Mouse (Mus musculus) 3134 (cell line): ENCODE measurements around the gene Pde4d.

ENCODE experiments used
- DNase-seq: peaks from one replicate; pipeline ENCODE4 v3.0.0-alpha.2; 2011; ENCODE audit warnings: low spot score; ENCODE audit not compliant: insufficient read length; ENCODE audit errors: extremely low read depth

The Pde4d gene

DNA sequence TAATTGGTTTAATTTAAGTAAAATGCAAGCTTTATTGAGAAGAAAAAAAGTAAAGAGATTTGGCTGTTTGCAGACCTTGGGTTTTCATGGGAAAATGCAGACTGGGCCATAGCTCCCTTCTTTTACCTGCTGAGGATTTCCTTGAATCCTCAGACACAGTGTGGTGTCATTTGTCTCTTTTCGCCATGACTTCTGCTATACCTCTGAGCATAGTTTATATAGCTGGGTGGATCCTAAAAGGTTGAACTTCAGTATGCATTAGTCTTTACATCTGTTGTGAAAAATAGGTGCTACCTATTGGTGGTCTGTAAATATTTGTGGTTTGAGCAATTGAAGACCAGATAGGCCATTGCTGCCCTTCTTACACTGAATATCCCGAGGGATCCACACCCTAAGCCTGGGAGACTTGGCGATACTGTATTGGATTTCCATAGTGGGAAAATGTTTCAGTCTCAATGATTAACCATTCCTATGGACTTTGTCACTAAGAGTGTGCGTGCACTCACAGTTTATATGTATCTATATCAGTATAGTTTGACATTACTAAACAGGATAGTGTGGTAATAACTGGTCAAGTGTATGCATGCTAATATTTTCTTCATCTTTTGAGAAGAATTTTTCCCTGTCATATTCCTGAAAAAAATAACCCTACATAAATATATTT lies 819.0 kb downstream of the Pde4d start:
- no peak for DNase-seq

DNA sequence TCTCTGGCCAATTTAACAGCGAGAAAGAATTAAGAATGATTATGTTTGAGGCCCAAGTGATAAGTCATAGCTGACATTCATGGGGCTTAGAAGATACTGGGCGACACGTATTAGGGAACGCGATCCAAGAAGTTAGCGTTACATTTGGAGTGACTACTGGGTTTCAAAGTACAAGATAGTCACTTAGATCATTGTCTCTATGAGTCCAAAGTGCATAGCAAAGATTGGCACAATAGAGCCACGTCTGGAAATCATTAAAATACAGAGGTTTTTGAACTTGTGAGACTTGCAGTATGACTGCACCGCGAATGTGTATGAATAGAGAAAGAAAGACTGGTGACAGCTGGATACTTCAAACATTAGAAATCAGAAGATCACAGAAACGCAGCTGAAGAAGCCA lies 825.1 kb downstream of the Pde4d start:
- no peak for DNase-seq

DNA sequence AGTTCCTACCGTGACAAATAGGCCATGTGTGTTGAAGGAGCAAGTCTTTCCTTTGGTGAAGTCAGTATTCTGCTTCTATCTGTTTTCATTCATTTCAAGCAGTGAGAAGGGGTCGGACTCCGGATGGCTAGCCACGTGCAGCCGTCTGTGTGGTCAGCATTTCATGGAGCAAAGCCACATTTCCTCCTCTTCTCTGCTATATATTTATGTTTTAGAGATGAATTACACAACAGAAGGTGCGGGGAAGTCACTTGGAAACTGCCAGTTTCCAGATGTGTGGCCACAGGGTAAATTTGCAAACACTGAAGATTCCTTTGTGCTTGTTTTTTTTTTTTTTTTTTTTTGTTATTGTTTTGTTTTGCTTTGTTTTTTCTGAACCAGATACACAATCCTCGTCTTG lies 828.0 kb downstream of the Pde4d start:
- DNase-seq, result no peak

DNA sequence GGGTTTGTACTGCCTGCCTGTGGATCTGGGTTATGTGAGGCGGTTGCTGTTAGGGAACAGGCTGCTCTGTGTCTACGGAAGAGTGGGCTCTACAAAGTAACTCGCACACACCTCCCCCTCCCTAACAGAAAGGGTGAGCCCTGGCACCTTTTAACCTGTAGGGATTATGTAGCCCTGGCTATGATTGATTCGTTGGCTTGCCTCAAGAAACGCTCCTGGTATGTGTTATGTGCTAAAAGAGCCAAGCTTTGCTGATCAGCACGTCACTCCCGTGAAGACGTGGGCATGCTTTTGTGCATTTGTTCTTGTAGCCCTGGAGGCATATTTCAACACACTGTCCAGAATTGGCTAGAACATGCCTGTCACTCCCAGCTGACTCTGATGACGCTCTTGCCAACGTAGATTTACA lies 828.8 kb downstream of the Pde4d start:
- DNase-seq, result no peak

DNA sequence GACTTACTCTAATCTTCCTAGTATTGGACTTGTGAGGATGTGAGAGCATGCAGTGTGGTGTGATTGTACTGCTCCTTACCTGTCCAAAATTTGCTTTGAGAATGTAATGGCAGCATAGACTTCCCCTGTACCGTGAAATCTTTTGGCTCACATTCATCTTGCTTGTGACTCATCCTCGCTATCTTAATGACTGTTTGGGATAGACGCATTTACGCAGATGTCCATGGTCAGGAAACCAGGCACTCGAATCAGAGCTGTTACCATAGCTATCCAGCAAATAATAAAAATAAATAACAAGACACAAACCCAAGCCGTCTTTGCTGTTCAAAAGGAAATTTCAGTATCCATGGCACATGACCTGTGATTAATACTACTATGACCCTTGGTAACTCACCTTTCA lies 829.5 kb downstream of the Pde4d start:
- no peak for DNase-seq

DNA sequence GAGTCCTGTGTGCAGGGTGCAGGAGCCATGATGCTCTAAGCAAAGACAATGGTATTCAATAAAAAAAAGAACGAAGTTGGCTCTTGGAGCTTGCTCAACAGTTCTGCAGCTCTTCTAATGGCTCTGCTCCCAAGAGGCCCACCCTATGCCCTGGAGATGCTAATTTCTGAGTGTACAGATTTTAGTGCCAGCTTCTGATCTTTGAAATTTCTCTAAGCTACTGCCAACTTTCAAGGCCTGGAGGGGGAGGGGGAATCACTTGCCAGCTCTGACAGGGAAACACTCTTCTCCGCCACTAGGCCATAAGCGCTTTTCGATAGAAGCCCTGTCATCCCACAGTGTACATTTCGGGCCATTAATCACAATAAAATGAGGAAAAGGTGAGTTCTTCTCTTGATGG lies 830.7 kb downstream of the Pde4d start:
- no peak for DNase-seq

DNA sequence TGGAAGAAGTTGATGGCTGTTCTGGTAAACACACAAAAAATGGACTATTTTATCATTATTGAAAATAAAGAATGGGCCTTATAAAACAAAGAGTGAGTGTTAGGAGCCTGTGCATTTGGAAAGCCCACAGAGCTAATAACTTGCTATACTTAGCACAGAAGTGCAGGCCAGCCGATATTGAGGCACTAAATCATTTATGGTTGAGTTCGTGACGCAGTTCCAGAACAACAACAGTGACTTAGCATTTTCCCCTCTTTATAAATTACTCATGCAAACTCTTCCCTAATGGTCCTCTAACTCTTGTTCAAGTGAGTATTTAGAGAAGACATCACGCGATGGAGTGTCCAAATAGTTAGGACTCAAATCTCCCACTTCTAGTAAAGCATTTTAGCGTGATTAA lies 837.7 kb downstream of the Pde4d start:
- DNase-seq, result no peak

DNA sequence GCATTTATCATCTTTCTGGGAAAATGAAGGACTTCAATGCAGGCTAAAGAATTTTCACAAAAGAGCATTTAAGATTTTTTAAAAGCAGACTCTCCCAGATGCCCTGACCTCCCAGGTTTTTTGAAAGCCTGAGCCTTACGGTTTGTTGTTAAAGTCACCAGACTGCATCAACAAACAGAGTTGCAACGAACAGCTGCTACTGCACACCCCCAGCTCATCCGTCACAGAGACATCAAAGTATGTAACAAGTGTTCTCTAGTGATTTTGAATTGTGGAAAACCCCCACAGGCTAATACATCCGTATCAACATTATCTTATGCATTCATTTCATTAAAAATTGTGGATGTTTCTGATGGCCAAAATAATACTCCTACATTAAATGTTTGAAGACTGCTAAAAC lies 841.2 kb downstream of the Pde4d start:
- DNase-seq, result no peak

DNA sequence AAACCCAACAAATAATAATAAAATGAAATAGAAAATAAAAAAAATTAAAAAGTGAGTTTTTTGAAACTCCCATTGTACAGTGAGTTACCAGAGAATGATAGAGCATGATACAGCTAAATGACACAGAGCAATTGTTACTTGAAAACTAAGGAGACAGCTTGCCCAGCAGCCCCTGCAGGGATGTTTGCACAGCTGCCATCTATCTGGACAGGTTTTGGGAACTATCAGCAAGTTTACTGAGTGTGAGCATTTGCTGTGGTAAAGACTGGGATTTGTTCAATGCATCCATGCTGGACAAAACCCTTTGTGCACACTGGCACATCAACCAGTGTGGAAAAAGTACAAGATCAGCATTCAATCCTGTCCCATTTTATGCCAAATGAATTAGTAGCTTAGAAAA lies 843.3 kb downstream of the Pde4d start:
- DNase-seq, result no peak

DNA sequence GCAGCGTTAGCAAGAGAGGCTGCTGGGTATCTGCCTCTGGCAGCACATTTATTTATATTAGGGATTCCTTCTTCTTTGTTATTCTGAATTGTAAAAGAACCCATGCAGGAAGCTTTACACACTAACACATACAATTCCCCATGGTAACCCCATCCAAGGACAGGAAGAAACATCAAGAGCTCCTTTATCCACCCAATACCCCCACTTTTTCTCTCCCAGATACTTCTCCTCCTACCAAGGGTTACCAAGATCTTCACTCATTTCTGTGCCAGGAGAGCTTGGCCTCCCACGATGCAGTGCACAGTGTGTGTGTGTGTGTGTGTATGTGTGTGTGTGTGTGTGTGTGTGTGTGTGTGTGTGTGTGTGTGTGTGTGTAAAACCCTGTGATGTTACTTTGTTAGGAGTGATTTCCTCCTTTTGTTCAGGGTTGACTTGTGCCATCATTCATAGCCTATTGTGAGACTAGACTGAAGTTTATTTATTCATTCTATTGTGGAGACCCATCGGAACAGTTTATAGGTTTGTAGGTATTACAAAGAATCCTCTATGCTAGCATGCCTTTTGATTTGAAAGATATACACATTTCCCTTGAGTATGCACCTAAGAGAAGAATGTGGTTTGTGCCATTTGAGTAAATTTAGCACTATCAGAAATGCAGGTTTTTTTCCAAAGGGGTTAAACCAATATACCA lies 846.7 kb downstream of the Pde4d start:
- DNase-seq, result no peak

DNA sequence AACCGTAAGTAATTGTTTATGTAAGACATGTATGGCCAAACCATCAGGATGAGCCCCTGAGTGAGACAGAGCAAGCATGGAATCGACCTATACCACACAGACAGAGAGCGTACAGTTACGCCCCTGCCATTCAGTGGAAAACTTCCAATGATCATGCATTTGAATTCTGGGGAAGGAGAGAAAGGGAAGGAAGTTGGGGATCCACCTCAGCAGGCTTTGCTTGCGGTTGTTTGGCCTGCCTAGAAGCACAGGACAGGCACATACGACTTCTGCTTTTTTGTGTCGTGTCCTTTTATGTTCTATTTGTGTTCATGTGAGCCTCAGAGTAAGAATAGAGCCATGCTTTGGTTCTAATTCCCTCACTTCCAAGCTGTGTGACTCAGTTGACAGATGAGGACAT lies 849.1 kb downstream of the Pde4d start:
- no peak for DNase-seq

DNA sequence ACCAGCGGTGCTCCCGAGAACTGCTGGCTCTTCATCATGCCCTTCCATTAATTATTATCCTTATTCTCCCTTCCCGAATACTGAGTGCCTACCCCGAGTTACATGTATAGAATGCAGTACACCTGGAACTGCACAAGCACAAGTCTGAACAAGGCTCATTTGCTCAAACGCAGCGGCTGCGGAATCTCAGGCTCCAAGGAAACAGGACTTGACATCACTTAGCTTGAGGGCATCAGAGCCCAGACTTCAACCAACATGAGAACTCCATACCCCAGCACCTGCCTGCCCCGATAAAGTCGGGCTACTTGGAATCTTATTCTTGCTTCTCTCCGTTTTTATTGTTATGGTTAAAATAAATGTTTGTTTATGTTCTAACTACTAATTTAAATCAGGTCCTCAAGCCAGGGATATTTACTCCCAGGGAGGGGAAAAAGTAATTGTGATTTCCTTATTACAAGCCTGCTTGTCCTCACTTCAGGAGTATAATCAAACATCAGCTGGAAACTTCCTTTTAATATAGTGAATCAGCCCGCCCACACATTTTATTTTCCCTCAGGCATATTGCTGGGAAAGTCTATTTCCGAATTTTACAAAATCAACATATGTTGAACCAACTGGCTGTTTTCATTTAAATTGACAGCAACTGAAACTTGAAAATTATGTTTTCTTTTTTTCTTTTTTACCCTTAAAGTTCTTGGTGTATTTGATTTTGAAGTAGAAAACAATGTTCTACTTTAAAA lies 849.9 kb downstream of the Pde4d start:
- no peak for DNase-seq

DNA sequence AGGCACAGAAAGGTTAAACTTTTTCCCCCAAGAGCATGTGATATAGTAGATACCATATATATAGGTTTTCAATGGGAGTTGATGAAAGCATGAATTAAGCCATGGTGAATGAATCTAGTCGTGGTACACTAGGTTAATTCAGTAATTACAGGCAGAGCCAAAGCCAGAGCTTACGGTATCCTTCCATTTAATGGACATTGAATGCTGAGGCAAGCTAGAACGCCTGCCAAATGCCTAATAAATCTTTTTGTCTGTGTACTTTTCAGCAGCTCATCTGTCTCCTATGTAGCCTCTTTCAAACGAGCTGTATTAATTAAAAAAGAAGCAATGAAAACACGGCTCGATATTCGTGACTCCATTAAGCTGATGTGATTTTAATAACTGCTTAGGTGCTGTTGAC lies 862.8 kb downstream of the Pde4d start:
- no peak for DNase-seq

DNA sequence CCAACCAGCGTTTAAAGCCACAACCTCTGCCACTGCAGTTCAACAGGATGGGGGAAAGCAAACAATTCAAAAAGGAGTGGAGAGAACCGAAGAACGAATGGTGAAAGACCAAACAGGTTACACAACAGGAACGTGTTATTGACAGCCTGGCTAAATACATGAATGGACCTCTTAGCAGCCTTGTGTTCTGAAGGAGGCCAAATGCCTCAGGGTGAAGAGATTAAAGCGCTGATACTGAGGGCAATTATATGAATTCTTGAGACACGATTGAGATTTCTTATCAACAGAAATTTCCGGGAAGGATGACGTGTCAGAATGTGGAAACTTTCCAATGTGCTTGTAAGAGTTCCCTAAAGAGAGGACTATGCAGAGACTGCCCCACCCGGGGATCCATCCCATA lies 865.9 kb downstream of the Pde4d start:
- no peak for DNase-seq

DNA sequence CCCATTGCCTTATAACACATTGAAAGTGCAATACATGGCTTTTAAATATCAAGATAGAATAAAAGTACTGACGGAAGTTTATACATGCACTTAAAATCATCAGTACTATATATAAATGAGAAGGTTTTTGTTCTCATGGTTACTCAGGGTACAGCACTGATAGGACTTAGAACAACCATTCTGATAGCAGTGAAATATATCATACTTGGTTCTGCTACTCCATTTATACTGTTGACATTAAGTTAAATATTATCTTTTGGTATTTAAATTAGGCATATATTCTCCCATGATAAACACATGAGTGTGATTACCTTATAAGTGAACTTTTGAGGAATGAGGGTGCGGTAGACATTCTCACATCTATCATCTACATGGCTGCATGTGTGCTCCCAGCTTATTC lies 867.9 kb downstream of the Pde4d start:
- DNase-seq, result no peak

DNA sequence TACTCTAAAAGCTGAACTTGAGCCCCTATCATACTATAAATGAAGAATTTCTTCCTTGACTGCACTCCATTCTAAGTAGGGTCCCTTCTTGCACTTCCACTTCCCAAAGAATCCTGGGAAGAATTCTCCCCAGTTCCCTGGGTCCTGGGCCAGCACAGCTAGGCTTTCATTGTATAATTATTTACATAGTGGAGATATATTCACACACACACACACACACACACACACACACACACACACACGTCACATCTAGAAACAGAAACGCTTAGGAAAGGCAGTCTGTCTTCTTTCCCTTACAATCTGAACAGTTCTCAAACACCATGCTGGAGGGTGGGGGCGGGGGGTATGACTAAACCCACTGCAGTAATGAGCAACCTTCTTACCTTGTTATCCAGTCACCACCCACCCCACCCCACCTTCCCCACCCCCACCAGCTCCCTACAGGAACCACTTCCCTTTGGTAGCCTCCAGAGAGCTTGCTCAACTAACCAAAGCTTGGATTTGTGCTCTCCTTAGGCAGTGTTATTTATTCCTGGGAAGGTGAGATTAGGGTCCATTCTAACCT lies 868.8 kb downstream of the Pde4d start:
- no peak for DNase-seq

DNA sequence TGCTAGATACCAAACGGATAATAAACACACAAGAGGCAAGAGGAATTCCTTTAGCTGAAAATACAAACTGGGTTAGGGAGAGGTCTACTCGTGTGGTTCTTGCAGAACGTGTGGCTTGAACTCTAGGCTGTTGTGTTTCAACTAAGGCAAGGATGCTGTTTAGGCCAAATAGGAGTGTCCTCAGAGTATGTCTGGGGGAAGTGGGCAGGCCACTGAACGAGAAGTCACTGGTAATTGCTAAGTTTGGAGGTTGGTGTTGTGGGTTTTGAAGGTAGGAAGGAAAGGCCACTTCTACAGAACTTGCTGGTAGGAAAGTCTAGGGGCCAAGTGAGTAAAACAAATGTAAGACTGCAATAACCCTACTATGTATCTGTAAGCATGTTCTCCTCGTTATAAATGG lies 876.3 kb downstream of the Pde4d start:
- DNase-seq, result no peak

DNA sequence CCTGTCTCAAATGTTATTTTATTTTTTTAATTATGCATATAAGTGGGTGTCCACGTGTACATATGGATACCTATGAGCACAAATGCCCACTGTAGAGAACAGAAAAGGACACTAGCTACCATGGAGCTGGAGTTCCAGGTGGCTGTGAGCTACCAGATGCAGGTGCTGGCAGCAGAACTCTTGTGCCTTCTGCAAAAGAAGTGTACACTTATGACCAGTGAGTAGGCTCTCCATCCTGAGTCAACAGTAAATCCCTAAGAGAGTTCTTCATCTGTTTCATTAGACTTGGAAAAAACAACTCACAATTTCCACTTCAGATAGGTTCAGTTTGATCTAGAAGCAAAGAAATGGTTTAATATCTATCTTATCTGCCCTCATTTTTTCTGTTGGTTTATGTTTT lies 881.8 kb downstream of the Pde4d start:
- DNase-seq, result no peak

DNA sequence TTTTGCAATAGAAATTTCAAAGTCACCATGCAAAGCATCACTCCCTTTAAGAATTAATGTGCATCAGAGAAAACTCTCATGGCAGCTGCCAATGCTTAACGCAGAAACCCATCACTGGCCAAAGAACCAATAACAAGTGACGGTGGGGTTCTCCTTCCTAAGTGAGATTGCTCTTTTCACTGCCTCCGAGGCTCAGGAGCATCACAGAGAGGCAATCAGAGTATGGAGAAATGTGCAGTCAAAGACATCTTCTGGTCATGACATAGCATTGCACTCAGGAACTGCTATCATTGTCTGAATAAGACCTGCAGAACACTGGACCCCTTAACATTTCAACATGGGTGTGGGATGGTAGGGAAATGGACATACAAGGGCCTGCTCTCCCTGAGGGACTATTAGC lies 892.2 kb downstream of the Pde4d start:
- no peak for DNase-seq

DNA sequence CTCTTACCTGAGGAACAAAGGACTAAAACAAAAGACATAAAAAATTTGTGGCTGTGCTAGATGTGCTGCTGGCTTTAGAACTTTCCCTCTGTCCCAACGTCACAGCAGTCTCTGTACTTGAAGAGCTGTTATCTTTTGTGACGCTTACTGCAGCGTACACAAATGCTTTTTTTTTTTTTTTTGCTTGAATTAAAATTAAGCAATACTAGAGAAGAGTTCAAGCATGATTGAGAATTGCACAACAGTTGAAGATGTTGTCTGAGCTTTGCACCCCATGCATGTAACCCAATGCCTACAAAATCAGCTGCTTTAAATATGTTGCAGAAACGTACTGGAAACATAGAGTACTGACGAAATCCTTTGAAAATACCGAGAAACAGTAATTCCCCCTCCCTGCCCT lies 892.7 kb downstream of the Pde4d start:
- DNase-seq, result no peak

DNA sequence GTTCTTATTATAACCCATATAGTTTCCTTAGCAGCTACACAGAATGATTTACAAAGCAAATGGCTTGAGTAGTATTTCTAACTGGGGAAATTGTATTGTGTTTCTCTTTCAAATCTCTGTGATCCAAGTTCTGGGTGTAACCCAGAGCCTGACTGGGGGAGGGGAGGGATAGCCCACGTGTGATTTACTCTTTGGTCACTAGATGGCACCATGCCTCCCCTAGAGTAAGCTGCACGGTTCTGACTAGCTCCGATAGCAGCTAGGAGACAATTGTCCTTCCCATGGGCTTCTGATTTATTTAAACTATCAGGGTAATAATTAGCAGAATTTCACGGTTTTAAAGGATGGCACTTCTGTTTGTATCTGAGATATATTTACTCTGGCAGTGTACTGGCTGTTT lies 893.8 kb downstream of the Pde4d start:
- no peak for DNase-seq

DNA sequence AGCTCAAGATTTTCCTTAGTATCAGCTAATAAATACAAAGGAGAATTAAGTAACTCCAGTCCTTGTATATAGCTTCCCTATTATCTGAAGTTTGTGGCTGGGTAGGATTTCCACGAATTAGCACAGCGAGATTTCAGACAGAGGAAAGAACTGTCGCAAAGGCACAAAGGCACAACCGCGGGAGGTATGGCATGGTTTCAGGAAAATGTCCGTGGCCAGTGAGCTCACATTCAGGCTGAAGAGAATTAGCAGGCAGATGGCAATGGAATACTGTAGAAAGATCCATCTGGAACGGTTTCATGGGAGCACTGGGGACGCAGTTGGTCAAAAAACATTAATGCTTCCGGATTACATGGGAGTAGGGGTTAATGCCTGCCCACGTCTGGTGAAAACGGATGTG lies 898.0 kb downstream of the Pde4d start:
- no peak for DNase-seq
